Mouse (Mus musculus) neural tube, embryonic 14.5 days (tissue): ENCODE measurements around the gene Mrps7. TPM values are rescaled to one million over a fixed set of nuclear protein-coding genes. Genes with fewer than 3 reads are reported as not detected.
"Not testable (repeated sequence)": the region's sequence is repeated elsewhere in the genome, so short reads cannot be mapped to it uniquely, and the experiment has no call there.

Source experiments
- ATAC-seq: fragments of 200-750 bp; cut with Nextera tagmentation; 2 replicates; pipeline ENCODE4 v1.8.0; 2017; ENCODE audit warnings: low read depth, mild to moderate bottlenecking, moderate TSS enrichment, moderate library complexity
- H3K27ac ChIP-seq: fragments of 300-500 bp; sonication (generic); 2 replicates; pipeline ENCODE4 v1.5.1; 2014; ENCODE audit warnings: low read depth, mild to moderate bottlenecking, control low read depth, low read length, moderate library complexity, mixed read lengths
- H3K27me3 ChIP-seq: fragments of 300-500 bp; sonication (generic); 2 replicates; pipeline ENCODE4 v1.6.1; 2014; ENCODE audit warnings: low read length; ENCODE audit not compliant: control insufficient read depth, insufficient read depth
- H3K36me3 ChIP-seq: fragments of 300-500 bp; sonication (generic); 2 replicates; pipeline ENCODE4 v1.6.1; 2014; ENCODE audit warnings: low read length, mixed read lengths; ENCODE audit not compliant: control insufficient read depth, insufficient read depth
- H3K4me1 ChIP-seq: fragments of 300-500 bp; sonication (generic); 2 replicates; pipeline ENCODE4 v1.6.1; 2014; ENCODE audit warnings: low read length; ENCODE audit not compliant: control insufficient read depth, insufficient read depth
- H3K4me2 ChIP-seq: fragments of 300-500 bp; sonication (generic); 2 replicates; pipeline ENCODE4 v1.6.1; 2014; ENCODE audit warnings: mild to moderate bottlenecking, low read depth, low read length, control low read depth
- H3K4me3 ChIP-seq: fragments of 300-500 bp; sonication (generic); 2 replicates; pipeline ENCODE4 v1.5.1; 2014; ENCODE audit warnings: low read depth, low read length, control low read depth, mixed read lengths
- H3K9ac ChIP-seq: fragments of 300-500 bp; sonication (generic); replicated peaks from 2 replicates; pipeline ENCODE4 v1.6.1; 2014; ENCODE audit warnings: low read depth, mild to moderate bottlenecking, control low read depth, low read length, mixed read lengths
- H3K9me3 ChIP-seq: fragments of 300-500 bp; sonication (generic); 2 replicates; pipeline ENCODE4 v1.6.1; 2016; ENCODE audit warnings: low read length; ENCODE audit not compliant: control insufficient read depth
- WGBS: fragments of 180-500 bp; shearing (Covaris S2); extraction: QIAGEN DNeasy Blood & Tissue Kit; methylation state at CpG from one replicate; pipeline ENCODE4 v1.1.7; 2014; 5-methylcytosine and 5-hydroxymethylcytosine counted together
- polyA plus RNA-seq: library from polyadenylated mRNA; unstranded; fragments of >200 nt; fragmentation: Nextera tagmentation; extraction: Ambion mirVana; gene quantifications from 2 replicates; pipeline ENCODE4 v1.2.1, GENCODE M21; 2014

Mrps7 gene
- polyA plus RNA-seq, 1 experiment from 2014 or later, result 79.0 TPM

- H3K36me3 ChIP-seq, result peaks cover 4% of the 10 kb centered on the region; the same call in 1 of the 2 replicates
- no peak overlapping the region for H3K27ac ChIP-seq
- H3K4me2 ChIP-seq, result no peak overlapping the region
- ATAC-seq, result no peak
- H3K4me1 ChIP-seq, result no peaks in the 10 kb centered on the region
- WGBS, result 87% methylated on average over 5 of the region's 5 CpGs
- no peaks in the 10 kb centered on the region for H3K9me3 ChIP-seq
- H3K4me3 ChIP-seq, result no peak overlapping the region
- no peaks in the 10 kb centered on the region for H3K27me3 ChIP-seq
- H3K9ac ChIP-seq, result no peak overlapping the region
Observed at GRCm38 (mm10) chr11:115638498-115639409, 35.0 kb downstream of the Mrps7 start.

DNA sequence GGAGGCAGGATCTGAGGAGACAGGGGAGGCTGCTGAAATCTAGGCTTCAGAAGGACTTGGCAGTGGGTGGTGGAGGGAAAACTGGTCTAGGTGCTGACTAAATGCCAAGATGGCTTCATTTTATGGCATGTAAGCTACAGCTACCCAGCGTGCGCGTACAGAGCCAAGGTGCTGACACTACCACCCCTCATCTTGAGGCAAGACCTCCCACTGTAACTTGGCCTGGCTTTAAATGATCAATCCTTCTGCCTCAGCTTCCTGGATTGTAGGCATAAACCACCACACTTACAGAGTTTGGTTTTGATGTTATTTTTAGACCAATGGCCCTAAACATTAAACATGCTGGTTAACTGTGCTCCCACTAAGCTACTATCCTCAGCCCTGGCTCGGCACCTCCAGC lies 35.8 kb downstream of the Mrps7 start:
- no peak for ATAC-seq
- 87% methylated on average over 4 of the region's 4 CpGs for WGBS

DNA sequence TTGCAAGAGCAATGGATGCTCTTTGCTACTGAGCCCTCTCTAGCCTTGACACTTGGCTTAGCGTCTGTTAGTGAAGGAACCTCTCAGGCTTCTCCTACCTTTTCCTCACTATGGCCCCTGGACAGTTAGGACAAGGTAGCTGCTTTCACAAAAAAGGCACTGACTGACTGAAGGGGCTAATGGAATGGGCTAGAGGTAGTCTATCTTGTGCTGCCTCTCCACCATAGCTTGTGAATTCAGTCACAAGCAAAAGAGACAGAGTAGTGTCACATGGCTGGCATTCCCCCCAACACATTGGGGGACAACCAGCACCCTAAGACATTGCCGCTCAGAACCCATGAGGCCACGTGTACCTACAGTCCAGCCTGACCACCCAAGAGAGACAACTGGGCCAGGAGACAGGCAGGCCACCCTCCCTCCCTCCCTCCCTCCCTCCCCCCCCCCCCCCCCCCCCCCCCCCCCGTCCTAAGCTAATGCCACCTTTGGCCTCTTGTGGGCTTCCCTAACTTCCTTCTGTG lies 36.6 kb downstream of the Mrps7 start:
- no peak for ATAC-seq
- no peak overlapping the region for H3K4me2 ChIP-seq
- no peaks in the 10 kb centered on the region for H3K4me1 ChIP-seq
- WGBS, result 85% methylated on average over 3 of the region's 4 CpGs
- no peak overlapping the region for H3K4me3 ChIP-seq
- no peaks in the 10 kb centered on the region for H3K9me3 ChIP-seq
- no peak overlapping the region for H3K27ac ChIP-seq
- peaks cover 7% of the 10 kb centered on the region for H3K36me3 ChIP-seq
- H3K9ac ChIP-seq, result no peak overlapping the region
- H3K27me3 ChIP-seq, result no peaks in the 10 kb centered on the region

More for the DNA sequence above, 35.8 kb downstream of the Mrps7 start:
- no peaks in the 10 kb centered on the region for H3K9me3 ChIP-seq
- no peak overlapping the region for H3K9ac ChIP-seq
- H3K4me3 ChIP-seq, result no peak overlapping the region
- H3K27ac ChIP-seq, result no peak overlapping the region
- H3K4me1 ChIP-seq, result no peaks in the 10 kb centered on the region
- H3K4me2 ChIP-seq, result no peak overlapping the region
- H3K36me3 ChIP-seq, result peaks cover 4% of the 10 kb centered on the region; the same call in 1 of the 2 replicates
- no peaks in the 10 kb centered on the region for H3K27me3 ChIP-seq

DNA sequence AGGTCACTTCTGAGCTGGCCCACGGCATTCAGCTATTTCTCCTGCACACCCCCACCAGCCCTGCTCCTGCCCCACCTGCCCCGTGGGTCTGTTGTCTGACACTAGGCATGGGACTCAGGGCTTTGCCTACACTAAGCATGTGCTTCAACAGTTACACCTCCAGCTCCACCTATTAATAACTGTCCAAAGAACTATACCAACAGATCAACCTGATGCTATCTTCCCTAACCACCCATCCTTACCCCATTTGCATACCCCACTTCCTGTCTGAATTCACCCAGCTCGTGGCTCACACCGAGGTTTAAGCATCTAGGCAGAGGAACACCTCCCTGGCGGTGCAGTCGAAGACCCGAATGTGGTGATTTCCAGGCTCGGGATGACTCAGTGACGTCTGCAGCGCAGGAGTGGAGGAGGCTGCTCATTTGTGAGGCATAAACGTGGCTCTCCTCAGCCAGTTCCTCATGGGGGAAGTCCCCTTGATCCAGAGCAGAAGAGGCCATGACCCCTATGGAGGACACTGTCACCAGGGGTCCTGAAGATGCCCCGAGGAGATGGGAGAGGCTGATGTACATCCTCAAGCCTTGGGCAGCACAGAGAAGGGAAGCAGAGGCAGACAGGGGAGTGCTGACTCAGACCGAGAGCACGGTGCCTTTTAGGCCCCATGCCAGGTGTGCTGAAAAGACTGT lies 37.4 kb downstream of the Mrps7 start:
- Histone ChIP-seq H3K4me1 (no peaks in the 10 kb centered on the region), H3K9ac (no peak overlapping the region), H3K36me3 (peaks cover 9% of the 10 kb centered on the region), H3K4me3 (no peak overlapping the region), H3K27me3 (no peaks in the 10 kb centered on the region), H3K9me3 (no peaks in the 10 kb centered on the region), H3K27ac (no peak overlapping the region), H3K4me2 (no peak overlapping the region)
- no peak for ATAC-seq
- 58% methylated on average over 14 of the region's 14 CpGs for WGBS

- no peak for ATAC-seq
- H3K4me3 ChIP-seq, result no peak overlapping the region
- peaks cover 9% of the 10 kb centered on the region for H3K36me3 ChIP-seq
- no peak overlapping the region for H3K4me2 ChIP-seq
- H3K9ac ChIP-seq, result no peak overlapping the region
- no peaks in the 10 kb centered on the region for H3K27me3 ChIP-seq
- H3K9me3 ChIP-seq, result no peaks in the 10 kb centered on the region
- H3K4me1 ChIP-seq, result no peaks in the 10 kb centered on the region
- H3K27ac ChIP-seq, result no peak overlapping the region
- WGBS, result 90% methylated on average over 4 of the region's 4 CpGs
Observed at GRCm38 (mm10) chr11:115641664-115642036, 37.9 kb downstream of the Mrps7 start.

DNA sequence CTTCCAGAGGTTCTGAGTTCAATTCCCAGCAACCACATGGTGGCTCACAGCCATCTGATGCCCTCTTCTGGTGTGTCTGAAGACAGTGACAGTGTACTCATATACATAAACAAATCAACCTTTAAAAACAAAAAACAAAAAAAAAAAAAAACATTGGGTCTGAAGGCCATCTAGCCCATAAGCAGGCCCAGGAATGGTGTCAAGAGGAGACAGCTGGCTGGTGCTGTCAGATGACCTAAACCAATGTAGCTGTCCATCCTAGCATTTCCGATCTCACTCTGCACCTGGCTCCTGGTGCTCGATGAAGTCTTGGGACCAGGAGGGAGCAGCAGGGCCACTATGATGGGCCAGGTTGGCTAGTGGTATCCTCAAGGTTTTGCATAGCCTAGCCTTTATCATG lies 39.0 kb downstream of the Mrps7 start:
- Histone ChIP-seq H3K9ac (no peak overlapping the region), H3K27me3 (no peaks in the 10 kb centered on the region), H3K4me2 (no peak overlapping the region), H3K4me1 (no peaks in the 10 kb centered on the region), H3K9me3 (no peaks in the 10 kb centered on the region), H3K4me3 (no peak overlapping the region), H3K27ac (no peak overlapping the region), H3K36me3 (peaks cover 9% of the 10 kb centered on the region)
- WGBS, result 98% methylated on average over 2 of the region's 2 CpGs
- ATAC-seq, result no peak

DNA sequence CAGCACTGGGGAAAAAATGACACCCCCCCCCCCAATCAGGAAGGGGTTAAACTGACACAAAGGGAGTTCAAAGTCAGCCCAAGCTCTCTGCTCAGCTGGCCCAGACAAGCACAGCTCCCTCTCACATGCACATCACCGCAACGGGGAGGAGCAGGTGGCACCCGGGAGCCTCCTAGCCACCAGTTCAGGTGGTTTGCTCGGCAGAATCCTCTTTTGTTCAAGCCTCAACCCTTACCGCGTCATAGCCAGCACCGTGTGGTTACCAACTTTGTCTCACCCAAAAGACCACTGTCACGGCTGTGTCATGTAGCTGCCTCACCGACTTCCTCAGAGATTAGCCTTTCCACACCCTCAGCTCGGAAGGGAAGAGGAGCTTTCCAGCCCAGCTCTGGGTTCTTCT lies 39.5 kb downstream of the Mrps7 start:
- Histone ChIP-seq H3K27me3 (no peaks in the 10 kb centered on the region), H3K4me2 (no peak overlapping the region), H3K9me3 (no peaks in the 10 kb centered on the region), H3K4me3 (no peak overlapping the region), H3K9ac (no peak overlapping the region), H3K4me1 (no peaks in the 10 kb centered on the region), H3K27ac (no peak overlapping the region), H3K36me3 (peaks cover 14% of the 10 kb centered on the region)
- WGBS, result 75% methylated on average over 10 of the region's 10 CpGs
- no peak for ATAC-seq

- Histone ChIP-seq H3K27ac (no peak overlapping the region), H3K9ac (no peak overlapping the region), H3K4me2 (no peak overlapping the region), H3K9me3 (no peaks in the 10 kb centered on the region), H3K36me3 (peaks cover 17% of the 10 kb centered on the region), H3K4me3 (no peak overlapping the region), H3K27me3 (no peaks in the 10 kb centered on the region), H3K4me1 (no peaks in the 10 kb centered on the region)
- ATAC-seq, result no peak
- WGBS, result 93% methylated on average over 13 of the region's 13 CpGs
Observed at GRCm38 (mm10) chr11:115644308-115644707, 40.6 kb downstream of the Mrps7 start.

DNA sequence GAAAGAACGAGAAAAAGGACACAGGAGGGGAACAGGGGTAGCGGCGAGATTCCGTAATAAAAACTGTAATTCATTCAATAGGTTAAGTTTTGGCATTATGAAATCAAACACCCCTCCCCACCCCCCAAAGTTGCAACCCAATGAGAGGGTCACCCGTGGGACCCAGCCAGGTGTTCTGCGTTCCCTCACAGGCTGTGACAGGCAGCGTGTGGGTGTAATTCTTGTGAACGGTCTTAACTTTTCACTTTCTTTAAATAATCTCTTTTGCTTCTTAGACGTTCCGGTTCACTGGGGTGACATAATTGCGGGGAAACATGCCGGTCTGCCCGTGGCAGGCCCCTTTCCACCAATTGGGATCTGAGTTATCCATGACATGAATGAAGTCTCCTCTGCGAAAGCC lies 41.8 kb downstream of the Mrps7 start:
- H3K9ac ChIP-seq, H3K4me3 ChIP-seq: not testable (repeated sequence)

More for the DNA sequence above, 41.8 kb downstream of the Mrps7 start:
- WGBS, result 92% methylated on average over 14 of the region's 14 CpGs
- H3K27me3 ChIP-seq, H3K4me2 ChIP-seq, ATAC-seq, H3K4me1 ChIP-seq, H3K9me3 ChIP-seq, H3K27ac ChIP-seq: not testable (repeated sequence)
- H3K36me3 ChIP-seq, result peaks cover 21% of the 10 kb centered on the region
